Mouse (Mus musculus) liver, embryonic 14.5 days (tissue): ENCODE measurements around the gene Zfp385a.

Experiments
- CTCF ChIP-seq: IDR thresholded peaks from 2 replicates; pipeline ENCODE4 v1.5.1; 2016; ENCODE audit warnings: antibody characterized with exemption, low read depth, control low read depth
- EP300 ChIP-seq: IDR thresholded peaks from 2 replicates; pipeline ENCODE4 v1.6.1; 2016; ENCODE audit warnings: antibody characterized with exemption, low read depth

- peak; percentile 71 for TF ChIP-seq CTCF
- no peak for TF ChIP-seq EP300
These were observed 7.4 kb upstream of the Zfp385a start for GRCm38 (mm10) chr15:103347275-103347684.
